Mouse (Mus musculus) limb, embryonic 12.5 days (tissue): ENCODE results near the gene Pigl. TPM values are rescaled to one million over a fixed set of nuclear protein-coding genes. Genes with fewer than 3 reads are reported as not detected.

Experiments used
- ATAC-seq: fragments of 200-750 bp; cut with Nextera tagmentation; 2 replicates; pipeline ENCODE4 v1.8.0; 2017; ENCODE audit warnings: low read depth, moderate TSS enrichment; ENCODE audit not compliant: insufficient number of reproducible peaks, insufficient read depth, low FRiP score, low TSS enrichment
- H3K27ac ChIP-seq: fragments of 300-500 bp; sonication (generic); 2 replicates; pipeline ENCODE4 v1.5.1; 2016; ENCODE audit warnings: mild to moderate bottlenecking, moderate library complexity
- H3K27me3 ChIP-seq: fragments of 300-500 bp; sonication (generic); 2 replicates; pipeline ENCODE4 v1.6.1; 2016; ENCODE audit warnings: mild to moderate bottlenecking, moderate library complexity
- H3K36me3 ChIP-seq: fragments of 300-500 bp; sonication (generic); 2 replicates; pipeline ENCODE4 v1.6.1; 2016; ENCODE audit warnings: mild to moderate bottlenecking, moderate library complexity
- H3K4me1 ChIP-seq: fragments of 300-500 bp; sonication (generic); replicated peaks from 2 replicates; pipeline ENCODE4 v1.6.1; 2016
- H3K4me2 ChIP-seq: fragments of 300-500 bp; sonication (generic); 2 replicates; pipeline ENCODE4 v1.6.1; 2016; ENCODE audit warnings: mild to moderate bottlenecking, moderate library complexity
- H3K4me3 ChIP-seq: fragments of 300-500 bp; sonication (generic); replicated peaks from 2 replicates; pipeline ENCODE4 v1.5.1; 2016; ENCODE audit warnings: mild to moderate bottlenecking
- H3K9ac ChIP-seq: fragments of 300-500 bp; sonication (generic); replicated peaks from 2 replicates; pipeline ENCODE4 v1.6.1; 2016; ENCODE audit warnings: mild to moderate bottlenecking, moderate library complexity
- H3K9me3 ChIP-seq: fragments of 300-500 bp; sonication (generic); 2 replicates; pipeline ENCODE4 v1.6.1; 2016; ENCODE audit warnings: mild to moderate bottlenecking, moderate library complexity
- WGBS: fragments of 180-500 bp; shearing (Covaris S2); methylation state at CpG from one replicate; pipeline ENCODE4 v1.1.7; 2016; 5-methylcytosine and 5-hydroxymethylcytosine counted together
- polyA plus RNA-seq: library from polyadenylated mRNA; unstranded; fragments of >200 nt; fragmentation: Nextera tagmentation; extraction: Ambion mirVana; gene quantifications from 2 replicates; pipeline ENCODE4 v1.2.1, GENCODE M21; 2016

Pigl gene
- polyA plus RNA-seq, 1 experiment from 2014 or later: 9.5 TPM

DNA sequence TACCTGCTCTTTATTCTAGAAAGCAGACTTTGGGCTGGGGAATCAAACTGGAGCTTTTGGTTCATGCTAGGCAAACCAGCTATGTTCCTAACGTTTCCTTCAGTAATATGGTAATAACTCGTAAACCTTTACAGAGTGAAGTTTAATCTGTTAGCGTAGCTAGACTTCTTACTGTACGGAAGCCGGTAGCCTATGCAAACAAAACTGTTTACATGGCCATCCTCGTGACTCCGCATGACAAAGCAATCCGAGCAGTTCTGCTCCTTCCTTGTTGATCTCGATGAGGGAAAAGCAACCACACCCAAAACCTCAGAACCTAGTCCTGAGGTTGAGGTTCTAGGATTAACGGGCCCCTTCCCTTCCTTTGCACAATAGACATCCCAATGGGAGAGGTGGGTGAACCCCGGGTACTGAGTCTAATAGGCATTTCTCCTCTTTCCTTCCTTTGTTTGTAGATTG is 92.0 kb downstream of the Pigl start:
- peak overlapping the region; percentile 94 for H3K9ac ChIP-seq
- ATAC-seq: no peak
- no peaks in the 10 kb centered on the region for H3K27me3 ChIP-seq
- H3K36me3 ChIP-seq: peaks cover 24% of the 10 kb centered on the region
- peak overlapping the region; percentile 63 for H3K4me3 ChIP-seq
- H3K4me1 ChIP-seq: peaks cover 22% of the 10 kb centered on the region
- H3K27ac ChIP-seq: peak overlapping the region; percentile 98
- H3K9me3 ChIP-seq: no peaks in the 10 kb centered on the region
- 4% methylated on average over 11 of the region's 11 CpGs for WGBS
- peak overlapping the region; percentile 79 for H3K4me2 ChIP-seq

DNA sequence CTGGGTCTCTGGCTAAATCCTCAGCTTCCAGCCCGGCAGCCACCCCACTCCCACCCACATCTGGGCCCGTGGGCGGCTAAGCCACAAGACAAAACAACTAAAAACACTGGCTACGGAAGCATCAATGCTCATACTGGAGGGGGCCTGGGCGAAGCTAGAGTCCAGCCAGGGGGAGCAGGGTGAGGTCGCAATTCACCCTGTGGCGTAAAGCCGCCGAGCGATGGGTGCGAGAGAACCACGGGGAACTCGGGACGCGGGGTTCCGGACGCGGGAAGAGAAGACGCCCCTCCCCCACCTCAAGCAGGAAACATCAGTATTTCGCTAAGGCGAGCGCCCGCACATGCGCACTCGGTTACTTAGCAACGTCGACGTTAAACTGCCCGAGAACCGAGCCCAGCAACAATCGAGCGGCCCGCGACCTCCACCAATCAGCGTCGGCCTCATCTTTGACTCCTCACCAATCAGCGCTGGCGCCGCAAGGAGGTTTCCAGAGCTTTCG is 92.5 kb downstream of the Pigl start, which contains the start of gene Ubb:
Gene Ubb (plus strand): TSS at position 445 of the 499 bp plus-strand sequence.
- peaks cover 24% of the 10 kb centered on the region for H3K4me1 ChIP-seq
- under 1% methylated on average over 40 of the region's 40 CpGs for WGBS
- no peaks in the 10 kb centered on the region for H3K9me3 ChIP-seq
- H3K36me3 ChIP-seq: peaks cover 30% of the 10 kb centered on the region
- ATAC-seq: peak; percentile 96
- H3K4me2 ChIP-seq: peak within 1 kb of the TSS; percentile 79
- H3K4me3 ChIP-seq: peak within 1 kb of the TSS; percentile 63
- H3K27ac ChIP-seq: peak within 1 kb of the TSS; percentile 98
- H3K9ac ChIP-seq: peak within 1 kb of the TSS; percentile 94
- no peaks in the 10 kb centered on the region for H3K27me3 ChIP-seq

GRCm38 (mm10) chr11:62551226-62552119 is 93.2 kb downstream of the Pigl start:
- Histone ChIP-seq H3K27me3 (no peaks in the 10 kb centered on the region), H3K4me2 (peak overlapping the region; percentile 79), H3K9me3 (no peaks in the 10 kb centered on the region), H3K27ac (peak overlapping the region; percentile 90), H3K9ac (peak overlapping the region; percentile 94), H3K4me1 (peaks cover 24% of the 10 kb centered on the region), H3K36me3 (peaks cover 34% of the 10 kb centered on the region), H3K4me3 (peak overlapping the region; percentile 63)
- WGBS: under 1% methylated on average over 58 of the region's 58 CpGs
- ATAC-seq: peak; percentile 86

DNA sequence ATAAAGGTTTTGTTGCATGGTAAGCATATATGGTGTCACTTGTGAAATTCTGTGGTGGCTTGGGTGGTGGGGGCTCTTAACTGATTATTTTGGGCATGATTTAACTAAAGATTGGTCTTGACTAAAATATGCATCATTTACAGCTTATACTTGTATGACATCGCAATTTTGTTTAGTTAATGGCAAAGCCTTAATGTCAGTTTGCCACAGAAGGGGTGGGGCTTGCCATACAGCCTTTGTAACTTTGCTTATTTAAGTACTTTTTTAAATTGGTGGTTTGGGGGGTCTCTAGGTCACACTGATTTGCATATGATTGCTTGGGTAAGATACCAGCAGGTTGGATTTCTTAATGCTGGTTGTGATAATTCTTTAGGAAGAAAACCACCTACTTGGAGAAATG is 94.9 kb downstream of the Pigl start:
- peaks cover 24% of the 10 kb centered on the region for H3K4me1 ChIP-seq
- H3K9ac ChIP-seq: peak overlapping the region; percentile 56
- H3K4me3 ChIP-seq: peak overlapping the region; percentile 52
- ATAC-seq: no peak
- no peaks in the 10 kb centered on the region for H3K27me3 ChIP-seq
- no peaks in the 10 kb centered on the region for H3K9me3 ChIP-seq
- peaks cover 34% of the 10 kb centered on the region for H3K36me3 ChIP-seq
- 35% methylated on average over 1 of the region's 1 CpGs for WGBS
- H3K27ac ChIP-seq: no peak overlapping the region
- H3K4me2 ChIP-seq: peak overlapping the region; percentile 96

DNA sequence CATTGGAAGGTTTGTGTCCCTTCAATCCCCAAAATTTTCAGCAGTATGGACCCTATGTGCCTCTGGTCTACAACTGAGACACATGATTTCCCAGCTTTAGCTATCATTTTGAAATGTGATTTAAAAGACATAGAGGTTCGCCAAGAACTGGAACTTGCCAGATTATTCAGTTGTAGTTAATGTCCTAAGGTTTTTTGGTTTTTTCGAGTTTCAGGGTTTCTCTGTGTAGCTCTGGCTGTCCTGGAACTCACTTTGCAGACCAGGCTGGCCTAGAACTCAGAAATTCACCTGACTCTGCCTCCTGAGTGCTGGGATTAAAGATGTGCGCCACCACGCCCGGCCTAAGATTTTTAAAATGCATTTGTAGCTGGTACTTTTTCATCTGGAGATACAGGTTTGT is 95.4 kb downstream of the Pigl start:
- no peak for ATAC-seq

GRCm38 (mm10) chr11:62554163-62554855 is 96.0 kb downstream of the Pigl start:
- H3K27ac ChIP-seq: no peak overlapping the region
- H3K4me1 ChIP-seq: peaks cover 27% of the 10 kb centered on the region
- H3K4me2 ChIP-seq: peak overlapping the region; percentile 96
- peak overlapping the region; percentile 52 for H3K4me3 ChIP-seq
- no peaks in the 10 kb centered on the region for H3K9me3 ChIP-seq
- WGBS: 77% methylated on average over 5 of the region's 5 CpGs
- H3K27me3 ChIP-seq: no peaks in the 10 kb centered on the region
- no peak for ATAC-seq
- H3K9ac ChIP-seq: no peak overlapping the region
- H3K36me3 ChIP-seq: peaks cover 34% of the 10 kb centered on the region

More for the DNA sequence above, 95.4 kb downstream of the Pigl start:
- Histone ChIP-seq H3K9ac (peak overlapping the region; percentile 56), H3K27ac (no peak overlapping the region), H3K4me1 (peaks cover 27% of the 10 kb centered on the region), H3K36me3 (peaks cover 34% of the 10 kb centered on the region), H3K4me2 (peak overlapping the region; percentile 96), H3K9me3 (no peaks in the 10 kb centered on the region), H3K4me3 (peak overlapping the region; percentile 52), H3K27me3 (no peaks in the 10 kb centered on the region)
- 84% methylated on average over 5 of the region's 5 CpGs for WGBS

DNA sequence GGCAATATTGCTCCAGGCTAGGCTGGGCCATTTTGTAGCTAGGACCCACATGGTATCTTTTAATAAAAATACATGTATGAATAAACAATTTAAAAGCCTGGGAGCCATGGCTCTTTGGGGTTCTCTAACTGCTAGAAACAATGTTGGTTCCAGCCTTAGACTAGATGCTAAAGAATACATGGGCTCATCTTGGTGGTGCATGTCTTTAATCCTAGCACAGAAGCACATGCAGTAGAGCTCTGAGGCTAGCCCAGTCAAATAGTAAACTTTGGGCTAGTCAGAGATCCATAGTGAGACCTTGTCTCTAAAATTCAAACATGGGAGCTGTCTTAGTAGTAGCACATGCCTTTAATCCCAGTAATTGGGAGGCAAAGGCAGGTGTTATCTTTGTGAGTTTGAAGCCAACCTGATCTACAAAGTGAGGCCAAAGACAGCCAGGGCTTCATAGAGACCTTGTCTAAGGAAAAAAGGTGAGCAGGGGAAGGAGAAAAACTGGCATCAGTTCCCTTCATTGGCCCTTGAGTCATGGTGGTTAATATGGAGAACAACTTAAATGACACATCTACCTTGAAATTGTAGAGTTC is 96.8 kb downstream of the Pigl start:
- no peak for ATAC-seq
- Histone ChIP-seq H3K27me3 (no peaks in the 10 kb centered on the region), H3K27ac (no peak overlapping the region), H3K9ac (no peak overlapping the region), H3K4me2 (peak overlapping the region; percentile 96), H3K4me1 (peaks cover 27% of the 10 kb centered on the region), H3K4me3 (no peak overlapping the region), H3K9me3 (no peaks in the 10 kb centered on the region), H3K36me3 (peaks cover 34% of the 10 kb centered on the region)

- Histone ChIP-seq H3K4me2 (no peak overlapping the region), H3K9ac (no peak overlapping the region), H3K4me3 (no peak overlapping the region), H3K36me3 (peaks cover 34% of the 10 kb centered on the region), H3K9me3 (no peaks in the 10 kb centered on the region), H3K27me3 (no peaks in the 10 kb centered on the region), H3K4me1 (peaks cover 27% of the 10 kb centered on the region), H3K27ac (no peak overlapping the region)
- no peak for ATAC-seq
Observed at GRCm38 (mm10) chr11:62555896-62556412, 97.7 kb downstream of the Pigl start.

DNA sequence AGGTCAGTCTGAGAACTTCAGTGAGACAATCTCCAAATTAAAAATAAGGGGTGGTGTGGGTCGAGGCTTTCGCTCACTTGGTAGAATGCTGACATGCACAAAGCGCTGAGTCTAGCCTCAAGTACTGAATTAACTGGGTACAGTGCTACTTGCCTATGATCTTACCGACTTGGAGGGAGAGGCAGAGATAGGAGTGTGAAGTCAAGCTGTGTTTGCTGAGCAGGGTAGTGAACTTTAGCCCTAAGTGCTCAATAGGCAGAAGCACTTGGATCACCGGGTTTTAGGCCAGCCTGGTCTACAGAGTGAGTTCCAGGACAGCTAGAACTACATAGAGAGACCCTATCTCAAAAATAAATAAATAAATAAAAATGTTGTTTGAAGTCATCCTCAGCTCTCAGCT is 98.9 kb downstream of the Pigl start:
- no peak for ATAC-seq
- Histone ChIP-seq H3K27ac (no peak overlapping the region), H3K9ac (no peak overlapping the region), H3K27me3 (no peaks in the 10 kb centered on the region), H3K9me3 (no peaks in the 10 kb centered on the region), H3K4me3 (no peak overlapping the region), H3K4me2 (no peak overlapping the region), H3K4me1 (peaks cover 27% of the 10 kb centered on the region), H3K36me3 (peaks cover 34% of the 10 kb centered on the region)
- 65% methylated on average over 5 of the region's 5 CpGs for WGBS

- no peak overlapping the region for H3K4me3 ChIP-seq
- 75% methylated on average over 2 of the region's 2 CpGs for WGBS
- ATAC-seq: no peak
- H3K4me1 ChIP-seq: peaks cover 29% of the 10 kb centered on the region
- peaks cover 31% of the 10 kb centered on the region for H3K36me3 ChIP-seq
- H3K27me3 ChIP-seq: no peaks in the 10 kb centered on the region
- no peak overlapping the region for H3K4me2 ChIP-seq
- H3K9ac ChIP-seq: no peak overlapping the region
- no peak overlapping the region for H3K27ac ChIP-seq
- no peaks in the 10 kb centered on the region for H3K9me3 ChIP-seq
Observed at GRCm38 (mm10) chr11:62558152-62558551, 99.9 kb downstream of the Pigl start.
